In genomic region chr7:28306216-28306615, GRCm38 (mm10) we compare ENCODE assay signal across 20 mouse cellular contexts. TPM values are rescaled to one million over a fixed set of nuclear protein-coding genes. Genes with fewer than 3 reads are reported as not detected.
"Had no signal": no experiment of that assay in that cellular context is flagged by ENCODE, and none has a peak within 500 bp of the region (broad histone marks: within the 10 kb centered on the region; RNA-seq: fewer than 3 reads in every experiment).

No protein-coding gene starts in this region.

- H3K4me3 ChIP-seq: limb, embryonic 12.5 days; limb, embryonic 15.5 days; liver, embryonic 12.5 days; liver, embryonic 15.5 days; lung, embryonic 15.5 days; stomach, embryonic 15.5 days had no signal

- ATAC-seq: intestine, postnatal 0 days; liver, embryonic 12.5 days had no signal

- H3K27ac ChIP-seq: limb, embryonic 12.5 days; limb, embryonic 15.5 days; liver, embryonic 12.5 days; liver, embryonic 15.5 days; lung, embryonic 15.5 days; stomach, embryonic 15.5 days had no signal

- DNase-seq: lung, adult 18-20 months; lung, postnatal 10 days; lung, postnatal 36 days; midbrain, embryonic 14.5 days; right cerebral cortex, adult 18-20 months; right cerebral cortex, postnatal 14 days; right cerebral cortex, postnatal 4 days; thymus, postnatal 25 days had no signal

- H3K9ac ChIP-seq: limb, embryonic 12.5 days; limb, embryonic 15.5 days; liver, embryonic 12.5 days; liver, embryonic 15.5 days; lung, embryonic 15.5 days; stomach, embryonic 15.5 days had no signal

- H3K9me3 ChIP-seq: limb, embryonic 12.5 days; limb, embryonic 15.5 days; liver, embryonic 12.5 days; liver, embryonic 15.5 days; lung, embryonic 15.5 days; stomach, embryonic 15.5 days had no signal

- H3K4me2 ChIP-seq: limb, embryonic 12.5 days; limb, embryonic 15.5 days; liver, embryonic 12.5 days; liver, embryonic 15.5 days; lung, embryonic 15.5 days; midbrain, embryonic 11.5 days; stomach, embryonic 15.5 days had no signal

RNA-seq across cellular contexts. Expression of gene Dll3, which starts 4.2 kb away (rescaled TPM):
- total RNA-seq: megakaryocyte-erythroid progenitor cell, adult 5-6 weeks had no signal
- polyA plus RNA-seq: liver, embryonic 15.5 days had no signal

RNA-seq across cellular contexts. Expression of gene Selenov, which starts 15.2 kb away (rescaled TPM):
- total RNA-seq: megakaryocyte progenitor cell, adult 5-6 weeks; megakaryocyte-erythroid progenitor cell, adult 5-6 weeks had no signal
- polyA plus RNA-seq: intestine, embryonic 14.5 days; intestine, postnatal 0 days; limb, embryonic 12.5 days; liver, embryonic 12.5 days; lung, embryonic 15.5 days; thymus, postnatal 0 days had no signal
